Mouse (Mus musculus) monocyte, adult 5-6 weeks (primary cell): ENCODE results near the gene Safb. TPM values are rescaled to one million over a fixed set of nuclear protein-coding genes. Genes with fewer than 3 reads are reported as not detected.
A peak's percentile ranks its signal among the peaks of the same experiment; 100 is the strongest.

ENCODE experiments used
- ATAC-seq: fragments of 153-309, 156-312 bp; replicated peaks from 2 replicates; pipeline ENCODE4 v1.8.0; 2017; ENCODE audit warnings: mild to moderate bottlenecking; ENCODE audit not compliant: low TSS enrichment, insufficient number of reproducible peaks, severe bottlenecking, poor library complexity, low FRiP score
- total RNA-seq: library from RNA; stranded (forward); fragments of 200-1000, 200-491, 200-594 nt; gene quantifications from 3 replicates; pipeline ENCODE4 v1.2.3, GENCODE M21; 2017

Safb gene
- 126 to 218 TPM (median 173 TPM) in 3 replicates for total RNA-seq

DNA sequence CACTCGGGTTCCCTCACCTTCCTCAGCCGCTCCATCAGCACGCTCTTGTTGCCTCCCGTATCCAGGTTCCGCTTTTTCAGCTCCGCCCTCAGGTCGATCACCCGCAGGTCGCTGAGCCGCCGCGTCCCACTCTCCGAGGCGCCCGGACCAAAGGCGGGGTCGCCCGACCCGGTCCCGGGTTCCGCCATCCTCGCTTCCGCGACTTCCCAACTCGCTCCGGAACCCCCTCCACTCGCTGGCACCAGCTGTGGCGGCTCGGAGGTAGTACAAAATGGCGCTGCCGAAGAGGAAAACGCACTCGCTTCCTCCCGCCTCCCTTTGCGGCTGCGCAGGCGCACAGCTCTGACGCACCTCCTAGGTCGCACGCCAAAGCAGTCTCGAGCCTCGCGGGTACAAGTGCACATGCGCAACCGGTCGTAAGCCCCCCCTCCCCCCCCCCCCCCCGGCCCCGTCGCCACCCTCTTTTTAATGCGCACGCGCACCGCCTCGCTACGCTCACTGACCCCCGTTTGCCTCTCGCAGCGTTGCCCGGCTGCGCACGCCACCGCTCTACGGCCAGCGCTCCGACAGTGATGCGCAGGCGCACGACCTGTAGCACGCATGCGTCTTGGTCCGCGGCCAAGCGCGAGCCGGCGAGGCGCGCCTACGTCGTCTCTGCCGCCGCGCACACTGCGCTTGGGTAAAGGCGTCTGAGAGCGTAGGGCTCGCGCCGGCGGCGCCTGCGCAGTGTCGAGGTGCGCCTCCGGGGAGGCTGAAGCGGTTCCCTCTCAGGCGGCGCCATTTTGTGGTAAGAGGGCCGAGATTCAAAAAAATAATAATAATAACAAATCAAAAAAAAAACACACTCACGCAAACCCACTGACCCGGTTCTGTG, at the start of gene Safb, which contains the start of gene Safb2:
TSS of gene Safb (plus strand) at position 569 of the 874 bp plus-strand sequence.
TSS of gene Safb2 (minus strand) at position 329 of the 874 bp plus-strand sequence.
- peak; percentile 79 for ATAC-seq

DNA sequence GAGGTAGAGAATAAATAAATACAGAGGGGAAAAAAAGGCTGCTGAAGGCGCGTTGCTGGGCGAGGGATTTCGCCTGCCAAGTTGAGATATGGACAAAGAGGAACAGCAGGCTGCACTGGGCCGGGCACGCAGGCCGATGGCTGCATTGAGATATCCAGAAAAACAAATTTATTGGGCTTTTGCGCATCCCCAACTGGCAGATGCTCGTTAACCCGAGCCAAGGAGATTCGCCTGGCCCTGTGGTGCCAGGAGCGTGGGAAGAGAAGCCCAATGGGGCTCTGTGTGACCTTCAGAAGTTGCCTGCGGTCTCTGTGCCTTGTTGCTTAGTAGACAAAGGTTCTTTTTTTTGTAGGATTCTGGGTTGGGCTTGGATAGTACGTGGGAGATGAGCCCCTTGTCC, 48.4 kb upstream of the Safb start:
- no peak for ATAC-seq

DNA sequence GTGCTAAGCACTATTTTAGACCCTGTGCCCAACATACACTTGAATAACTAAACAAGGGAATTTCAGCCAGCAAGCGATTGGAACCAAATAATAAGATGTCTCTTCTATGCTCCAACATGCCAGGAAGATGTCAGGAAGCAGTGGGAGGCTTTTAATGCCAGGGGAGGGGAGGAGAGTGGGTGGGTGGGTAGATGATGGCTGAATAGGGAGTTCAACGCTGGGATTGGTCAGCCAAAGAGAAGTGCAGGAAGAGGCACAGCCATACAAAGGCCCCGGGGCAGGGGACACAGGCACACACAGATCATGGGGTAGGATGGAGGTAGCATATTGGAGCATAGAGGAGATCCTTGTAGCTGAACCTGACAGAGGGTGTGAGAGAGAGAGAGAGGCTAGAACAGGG, 47.8 kb upstream of the Safb start:
- ATAC-seq = no peak

DNA sequence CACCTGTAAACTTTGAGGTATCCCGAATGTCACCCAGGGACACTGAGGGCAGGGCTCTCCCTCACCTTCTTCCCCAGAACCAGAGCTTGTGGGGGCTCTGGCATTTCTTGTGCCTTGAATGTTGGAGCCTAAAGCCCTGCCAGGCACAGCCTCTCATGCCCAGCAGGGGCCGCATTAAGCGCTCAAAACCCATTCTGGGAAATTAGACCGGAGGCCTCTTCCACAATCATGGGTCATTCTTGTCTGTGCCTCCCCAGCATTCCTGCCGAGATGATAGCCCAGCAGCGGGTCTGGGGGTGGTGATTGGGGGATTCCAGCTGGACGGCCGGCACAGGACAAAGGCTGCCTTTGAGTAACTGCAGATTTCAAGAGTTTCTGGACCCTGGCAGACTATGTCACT, 46.7 kb upstream of the Safb start:
- ATAC-seq = no peak

DNA sequence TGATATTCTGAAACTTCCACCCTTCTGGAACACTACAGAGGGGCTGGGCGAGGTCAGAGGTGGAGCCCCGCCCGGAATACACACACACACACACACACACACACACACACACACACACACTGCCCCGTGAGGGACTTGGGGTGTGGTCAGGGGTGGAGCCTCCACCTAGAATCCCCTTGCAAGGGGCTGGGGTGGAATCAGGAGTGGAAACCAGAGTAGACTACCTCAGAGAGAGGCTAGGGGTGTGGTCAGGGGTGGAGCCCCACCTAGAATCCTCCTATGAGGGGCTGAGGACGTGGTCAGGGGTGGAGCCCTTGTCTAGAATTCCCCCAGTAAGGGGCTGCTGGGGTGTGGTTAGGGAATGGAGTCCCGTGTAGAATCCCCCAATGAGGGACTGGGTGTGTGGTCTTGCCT, 44.1 kb upstream of the Safb start:
- ATAC-seq = no peak

DNA sequence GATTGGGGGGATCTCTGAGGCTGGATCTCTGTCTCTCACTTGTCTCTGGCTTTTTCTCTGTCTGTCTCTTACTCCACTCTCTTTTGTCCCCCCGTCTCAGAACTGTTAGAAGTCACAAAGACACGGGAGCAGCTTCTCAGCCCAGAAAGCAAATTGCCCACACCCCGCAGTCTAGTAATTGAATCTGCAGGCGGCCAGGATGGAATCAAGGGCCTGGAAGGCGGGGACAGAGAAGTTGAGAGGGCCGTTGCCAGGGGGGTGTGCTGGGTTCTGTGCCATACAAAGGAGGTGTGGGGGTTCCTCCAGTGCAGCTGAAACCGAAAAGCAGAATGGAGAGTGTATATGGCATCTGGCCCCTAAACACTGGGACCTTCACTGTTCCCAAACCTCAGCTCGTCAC, 41.9 kb upstream of the Safb start:
- ATAC-seq = no peak

DNA sequence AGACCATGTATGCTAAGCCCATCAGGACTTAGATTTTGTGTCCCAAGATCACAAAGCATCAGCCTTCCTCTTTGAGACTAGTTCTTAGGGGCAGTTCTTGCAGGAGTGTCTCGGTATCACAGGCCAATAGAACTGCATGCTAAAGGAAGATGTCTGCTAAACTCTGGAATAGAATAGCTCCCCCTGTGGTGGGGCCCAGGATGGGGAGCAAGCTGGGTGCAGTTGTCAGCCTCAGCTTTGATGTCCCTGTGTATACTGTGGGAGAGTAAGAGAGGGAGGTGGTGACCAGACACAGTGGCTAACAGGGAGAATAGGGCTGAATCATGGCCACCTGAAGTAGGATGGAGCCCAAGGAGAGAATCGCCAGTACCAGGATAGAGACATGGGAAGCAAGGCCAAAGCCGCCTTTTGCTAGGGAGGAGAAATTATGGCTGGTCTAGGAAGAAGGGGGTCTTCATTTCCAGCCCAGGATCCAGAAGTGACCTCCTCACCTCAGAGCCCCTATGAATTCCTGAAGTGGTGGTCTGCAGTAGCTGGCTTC, 40.9 kb upstream of the Safb start:
- no peak for ATAC-seq

DNA sequence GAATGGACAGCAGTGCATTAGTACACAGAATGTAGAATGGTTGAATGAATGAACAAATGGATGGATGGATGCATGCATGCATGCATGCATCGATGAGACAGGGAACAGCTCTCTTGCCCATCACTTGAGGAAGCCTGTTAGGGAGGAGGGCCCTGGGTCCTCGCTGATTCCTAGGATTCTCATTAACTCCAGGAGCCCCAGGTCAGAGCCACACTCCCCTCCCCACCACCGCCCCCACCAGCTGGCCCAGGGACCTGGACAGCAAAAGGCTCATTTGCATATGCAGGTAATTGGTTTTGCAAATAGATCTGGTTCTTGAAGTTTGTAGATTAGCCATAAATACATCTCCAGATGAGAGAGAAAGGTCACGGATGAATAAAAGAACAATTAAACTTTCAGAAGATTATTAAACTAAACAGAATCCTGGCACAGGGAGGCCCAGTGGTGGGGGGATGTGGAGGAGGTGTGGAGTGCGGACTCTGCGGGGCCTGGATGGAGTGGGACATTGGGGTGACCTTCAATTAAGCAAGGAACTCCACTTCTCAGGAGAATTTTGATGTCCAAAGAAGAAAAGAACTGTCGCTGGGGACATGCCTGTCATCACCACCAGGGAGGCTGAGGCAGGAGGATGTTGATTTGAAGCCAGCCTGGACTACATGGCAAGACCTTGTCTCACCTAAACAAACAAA, 39.8 kb upstream of the Safb start:
- ATAC-seq = no peak

DNA sequence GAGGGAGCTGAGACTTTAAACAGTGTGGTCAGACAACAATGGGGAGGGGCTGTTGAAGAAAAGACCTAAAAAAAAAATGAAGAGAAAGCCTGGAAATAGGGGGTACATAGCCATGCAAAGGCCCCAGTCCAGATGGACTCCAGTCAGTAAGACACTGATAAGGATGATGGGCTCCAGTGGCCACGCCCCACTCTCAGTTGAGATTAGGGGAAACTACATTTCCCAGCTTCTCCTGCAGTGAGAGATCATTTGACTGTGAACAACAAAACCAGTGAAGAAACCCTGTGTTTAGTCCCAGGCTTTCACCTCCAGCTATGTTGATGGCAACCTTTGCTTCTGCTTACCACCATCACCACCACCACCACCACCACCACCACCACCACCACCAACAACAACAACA, 38.7 kb upstream of the Safb start:
- ATAC-seq = no peak

DNA sequence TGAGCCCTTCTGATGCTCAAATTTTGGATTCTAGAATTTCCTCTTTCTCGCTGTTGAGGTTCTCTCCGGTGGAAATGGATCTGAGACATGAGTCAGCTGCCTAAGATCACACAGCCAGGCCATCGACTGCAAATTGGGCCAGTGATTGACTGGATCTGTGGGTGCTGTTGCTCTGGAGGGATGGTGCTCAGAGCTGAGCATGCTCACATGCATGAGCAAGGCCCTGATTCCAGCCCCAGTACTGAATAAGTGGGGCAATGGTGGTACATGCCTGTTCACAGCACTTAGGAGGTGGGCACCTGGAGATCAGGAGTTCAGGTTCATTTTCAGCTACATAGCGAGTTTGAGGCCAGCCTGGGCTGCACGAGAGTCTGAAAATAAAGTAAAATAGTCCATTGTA, 38.0 kb upstream of the Safb start:
- ATAC-seq = no peak

DNA sequence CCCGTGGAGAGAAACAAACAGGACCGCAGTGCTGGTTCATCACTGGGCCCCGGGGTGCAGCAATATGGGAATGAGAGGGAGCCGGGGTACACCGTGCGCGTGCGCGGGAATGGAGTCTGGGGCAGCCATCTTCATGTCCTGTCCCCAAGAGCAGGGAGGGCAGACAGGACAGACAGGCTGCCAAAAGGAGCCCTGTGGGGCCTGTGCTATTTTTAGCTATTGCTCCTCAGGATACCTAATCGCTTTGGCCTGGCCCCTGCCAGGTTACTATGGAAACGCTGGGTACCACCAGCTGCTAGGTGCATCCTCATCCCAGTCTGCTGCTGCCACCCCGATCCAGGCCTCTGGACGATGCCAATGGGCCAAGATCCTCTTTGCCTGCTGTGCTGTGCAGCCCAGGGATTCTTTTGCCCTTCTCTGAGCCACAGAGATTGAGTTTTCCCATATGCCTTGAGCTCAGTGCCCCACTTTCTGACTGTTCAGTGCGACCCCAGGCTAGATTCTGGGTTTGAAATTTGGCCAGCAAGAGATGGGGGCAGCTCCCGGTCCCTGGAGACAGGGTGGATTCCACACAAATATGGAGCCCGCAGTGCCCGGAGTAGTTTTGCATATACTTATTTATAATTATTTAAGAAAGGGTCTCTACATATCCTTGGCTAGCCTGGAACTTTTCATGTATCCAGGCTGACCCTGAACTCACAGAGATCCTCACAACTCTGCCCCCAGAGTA, 37.3 kb upstream of the Safb start:
- no peak for ATAC-seq

DNA sequence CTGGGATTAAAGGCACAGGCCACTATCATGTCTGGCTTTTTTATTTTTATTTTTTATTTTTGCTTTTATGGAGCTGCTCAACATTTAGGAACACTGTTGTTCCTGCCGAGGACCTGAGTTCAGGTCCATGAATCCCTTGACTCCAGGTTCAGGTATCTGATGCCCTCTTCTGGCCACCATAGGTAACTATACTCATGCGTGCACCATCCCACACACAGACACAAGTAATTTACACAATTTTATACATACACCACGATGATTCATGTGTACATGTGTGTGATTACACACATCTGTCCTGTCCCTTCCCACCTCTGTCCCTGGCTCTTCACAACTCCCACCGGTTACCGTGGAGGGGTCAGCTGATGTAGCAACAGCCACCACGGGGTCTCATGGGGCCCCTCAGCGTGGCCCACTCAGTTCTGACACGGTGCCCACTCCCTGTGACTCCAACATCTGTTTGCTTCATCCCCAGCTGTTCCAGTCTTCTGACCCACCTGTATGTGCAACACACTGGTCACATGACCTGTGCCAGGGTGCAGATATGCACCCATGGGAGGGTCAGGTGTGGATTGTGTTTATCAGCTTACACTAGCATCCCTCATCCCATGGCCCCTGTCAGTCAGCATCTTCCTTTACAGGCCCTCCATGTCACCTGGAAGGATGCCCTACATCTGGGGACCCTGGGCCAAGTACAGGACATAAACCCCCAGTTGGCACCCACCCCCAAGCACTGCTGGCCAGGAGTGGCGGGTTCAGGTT, 36.6 kb upstream of the Safb start:
- no peak for ATAC-seq

DNA sequence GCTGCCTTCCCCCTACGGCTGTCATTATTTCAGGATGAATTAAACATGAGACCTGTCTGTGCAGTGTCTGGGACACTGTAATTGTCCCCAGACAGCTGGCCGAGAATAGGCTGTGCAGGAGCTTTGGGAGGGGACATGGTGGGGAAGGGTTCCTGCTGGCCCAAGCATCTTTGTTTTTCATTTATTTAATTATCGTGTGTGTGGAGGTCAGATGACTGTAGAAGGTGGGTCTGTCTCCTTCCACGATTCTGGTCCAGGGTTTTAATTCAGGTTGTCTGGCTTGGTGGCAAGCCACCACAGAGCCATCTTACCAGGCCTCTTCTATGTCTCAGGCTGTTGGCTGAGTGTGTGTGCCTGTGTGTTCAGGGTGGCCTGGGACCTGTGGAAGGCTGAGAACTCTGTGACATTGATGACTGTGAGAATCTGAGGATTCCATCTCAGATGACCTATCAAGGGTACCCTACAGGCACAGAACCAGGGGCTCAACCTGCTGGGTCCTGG, 36.0 kb upstream of the Safb start:
- ATAC-seq = no peak

DNA sequence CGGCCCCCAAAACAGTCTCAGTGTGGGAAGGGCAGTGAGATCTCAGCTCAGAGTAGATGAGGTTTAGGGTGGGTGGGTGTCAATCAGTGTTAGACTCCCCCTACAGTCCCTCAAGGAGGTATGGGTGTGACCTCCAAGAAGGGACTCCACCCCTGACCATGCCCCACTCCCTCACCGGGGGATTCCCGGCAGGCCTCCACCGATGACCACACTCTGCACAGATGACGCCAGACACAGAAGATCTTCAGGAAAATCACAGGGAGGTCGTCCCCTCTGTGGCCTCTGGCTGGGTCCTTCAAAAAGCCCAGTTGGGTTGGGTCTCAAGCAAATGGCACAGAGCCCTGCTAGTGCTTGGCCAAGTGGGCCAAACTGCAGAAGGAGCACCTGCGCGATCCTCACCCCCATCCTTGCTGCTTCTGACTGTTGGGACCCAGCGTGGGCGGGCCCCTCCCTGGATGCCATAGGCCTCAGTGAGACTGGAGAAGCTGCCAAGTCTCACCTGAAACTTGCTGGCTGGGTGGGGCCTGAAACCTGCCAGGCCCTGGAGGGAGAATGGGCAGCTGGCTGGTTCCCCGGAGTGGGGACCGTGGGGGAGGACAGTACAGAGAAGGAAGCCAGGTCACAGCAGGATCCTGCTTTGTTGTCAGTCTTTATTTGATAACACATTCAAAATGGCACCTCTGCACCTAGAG, 33.7 kb upstream of the Safb start:
- ATAC-seq = no peak

DNA sequence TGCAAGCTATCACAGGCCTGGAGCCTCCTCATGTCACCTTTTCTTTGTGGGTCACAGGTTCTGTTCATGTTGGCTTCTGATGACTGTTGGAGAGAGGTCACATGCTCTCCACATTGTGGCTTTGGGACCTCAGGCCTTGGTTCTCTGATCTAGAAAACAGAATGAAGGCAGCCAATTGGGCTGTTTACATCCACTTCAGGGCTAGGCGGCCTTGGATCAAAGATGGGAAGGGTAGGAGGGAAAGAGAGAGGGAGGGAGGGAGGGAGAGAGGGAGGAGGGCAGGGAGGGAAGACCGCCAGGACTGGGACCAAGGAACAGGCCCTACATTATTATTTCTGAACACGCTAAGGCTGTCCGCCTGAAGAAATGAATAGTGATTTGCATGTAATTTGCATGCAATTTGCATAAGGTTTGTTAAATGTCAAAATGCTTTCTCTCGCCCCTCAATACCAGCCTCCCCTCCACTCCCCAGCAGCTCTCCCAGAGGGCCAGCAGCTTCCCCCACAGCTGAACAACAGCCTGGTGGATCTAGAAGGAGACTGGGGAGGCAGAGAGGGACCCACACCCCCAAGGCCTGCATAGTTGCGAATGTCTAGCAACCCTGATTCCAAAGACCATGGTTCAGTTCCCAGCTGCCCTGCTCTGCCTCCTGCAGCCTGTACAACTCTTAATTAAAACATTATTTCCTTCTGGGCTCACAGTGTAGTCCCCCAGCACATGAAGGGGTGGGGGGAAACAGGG, 32.6 kb upstream of the Safb start:
- ATAC-seq = no peak

DNA sequence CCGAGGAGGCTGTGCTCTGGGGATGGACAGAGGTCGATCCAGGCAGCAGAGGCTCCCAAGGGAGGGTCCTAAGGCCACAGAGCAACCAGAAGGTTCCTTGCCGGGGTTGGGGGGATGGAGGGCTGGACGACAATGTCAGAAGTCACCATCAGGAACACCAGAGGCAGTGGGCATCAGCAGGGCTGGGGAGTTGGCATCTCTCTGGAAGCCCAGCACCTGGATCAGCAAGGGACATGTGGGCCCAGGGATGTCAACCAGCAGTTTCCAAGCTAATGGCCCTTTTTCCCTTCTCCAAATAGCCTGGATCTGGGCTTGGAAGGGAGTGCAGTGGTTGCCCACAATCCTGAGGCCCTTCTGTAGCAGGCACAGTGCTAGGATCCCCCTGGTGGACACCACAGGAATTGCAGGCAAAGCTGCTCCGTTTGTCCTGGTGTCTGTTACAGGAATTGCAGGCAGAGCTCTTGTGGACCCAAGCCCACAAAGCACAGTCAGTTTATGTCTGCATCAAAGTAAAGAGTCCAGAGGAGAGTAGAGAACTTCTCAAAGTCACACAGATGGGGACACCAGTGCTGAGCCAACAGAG, 31.8 kb upstream of the Safb start:
- ATAC-seq = peak; percentile 78

DNA sequence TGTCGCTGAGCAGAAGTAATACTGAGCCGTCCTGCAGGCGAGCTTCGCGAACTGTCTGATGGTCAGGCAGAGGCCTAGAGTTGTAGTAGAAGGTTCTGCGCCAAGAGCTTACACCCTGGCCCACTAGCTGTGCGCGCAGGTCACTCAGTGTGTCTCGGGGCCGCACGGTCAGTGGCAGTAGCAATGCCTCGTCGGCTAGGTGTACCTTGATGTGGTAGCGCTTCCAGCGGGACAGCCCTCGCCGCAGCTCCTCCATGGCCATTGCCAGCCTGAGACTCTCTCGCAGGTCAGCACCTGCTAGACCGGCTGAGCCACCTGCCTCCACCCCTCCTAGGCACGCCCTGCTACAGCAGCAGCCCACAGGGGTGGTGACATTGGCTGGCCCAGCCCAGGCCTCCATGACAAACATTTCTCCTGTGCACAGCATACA, 30.5 kb upstream of the Safb start, which contains the start of gene Gm20219:
TSS of gene Gm20219 (minus strand) at position 266 of the 430 bp plus-strand sequence.
- ATAC-seq = no peak
